Mouse (Mus musculus) heart, embryonic 14.5 days (tissue): ENCODE results near the gene Slc35g3. TPM values are rescaled to one million over a fixed set of nuclear protein-coding genes. Genes with fewer than 3 reads are reported as not detected.

Source experiments
- ATAC-seq: fragments of 200-750 bp; cut with Nextera tagmentation; 2 replicates; pipeline ENCODE4 v1.8.0; 2017; ENCODE audit warnings: low read depth, moderate TSS enrichment; ENCODE audit not compliant: insufficient number of reproducible peaks, insufficient read depth, low FRiP score
- H3K27ac ChIP-seq, 2 experiments: fragments of 200-500 bp in 1 of 2; fragments of 300-500 bp in 1 of 2; sonication (generic) in 1 of 2; replicated peaks in 1 of 2; 2 replicates each; pipeline ENCODE4 v1.5.1; 2012 to 2014; ENCODE audit warnings: low read depth in 2 of 2, low read length in 2 of 2, control low read depth in 1 of 2, mild to moderate bottlenecking in 1 of 2, mixed read lengths in 1 of 2; ENCODE audit not compliant: control insufficient read depth in 1 of 2, insufficient read depth in 1 of 2
- H3K27me3 ChIP-seq: fragments of 300-500 bp; sonication (generic); 2 replicates; pipeline ENCODE4 v1.6.1; 2014; ENCODE audit warnings: mild to moderate bottlenecking, low read length, control low read depth; ENCODE audit not compliant: control insufficient read depth, insufficient read depth
- H3K36me3 ChIP-seq: fragments of 300-500 bp; sonication (generic); 2 replicates; pipeline ENCODE4 v1.6.1; 2014; ENCODE audit warnings: mild to moderate bottlenecking, control low read depth, low read length, mixed read lengths; ENCODE audit not compliant: control insufficient read depth, insufficient read depth
- H3K4me1 ChIP-seq, 2 experiments: fragments of 200-500 bp in 1 of 2; fragments of 300-500 bp in 1 of 2; sonication (generic) in 1 of 2; 2 replicates each; pipeline ENCODE4 v1.6.1; 2012 to 2014; ENCODE audit warnings: low read length in 2 of 2, control low read depth in 1 of 2, mixed read lengths in 1 of 2; ENCODE audit not compliant: control insufficient read depth in 2 of 2, insufficient read depth in 2 of 2
- H3K4me2 ChIP-seq: fragments of 300-500 bp; sonication (generic); 2 replicates; pipeline ENCODE4 v1.6.1; 2014; ENCODE audit warnings: mild to moderate bottlenecking, low read length
- H3K4me3 ChIP-seq, 2 experiments: fragments of 200-500 bp in 1 of 2; fragments of 300-500 bp in 1 of 2; sonication (generic) in 1 of 2; 2 replicates each; pipeline ENCODE4 v1.5.1; 2012 to 2014; ENCODE audit warnings: low read length in 2 of 2, mild to moderate bottlenecking in 2 of 2, control low read depth in 1 of 2, low read depth in 1 of 2, moderate library complexity in 1 of 2; ENCODE audit not compliant: control insufficient read depth in 1 of 2, insufficient read depth in 1 of 2
- H3K9ac ChIP-seq: fragments of 300-500 bp; sonication (generic); 2 replicates; pipeline ENCODE4 v1.6.1; 2014; ENCODE audit warnings: mild to moderate bottlenecking, low read length
- H3K9me3 ChIP-seq: fragments of 300-500 bp; sonication (generic); 2 replicates; pipeline ENCODE4 v1.6.1; 2016; ENCODE audit warnings: low read length, control low read depth; ENCODE audit not compliant: control insufficient read depth
- WGBS: fragments of 180-500 bp; shearing (Covaris S2); extraction: QIAGEN DNeasy Blood & Tissue Kit; methylation state at CpG from one replicate; pipeline ENCODE4 v1.1.7; 2014; 5-methylcytosine and 5-hydroxymethylcytosine counted together
- polyA plus RNA-seq: library from polyadenylated mRNA; unstranded; fragments of >200 nt; fragmentation: Nextera tagmentation; extraction: Ambion mirVana; gene quantifications from 2 replicates; pipeline ENCODE4 v1.2.1, GENCODE M21; 2014

The Slc35g3 gene
- polyA plus RNA-seq, 1 experiment from 2014 or later: not detected

DNA sequence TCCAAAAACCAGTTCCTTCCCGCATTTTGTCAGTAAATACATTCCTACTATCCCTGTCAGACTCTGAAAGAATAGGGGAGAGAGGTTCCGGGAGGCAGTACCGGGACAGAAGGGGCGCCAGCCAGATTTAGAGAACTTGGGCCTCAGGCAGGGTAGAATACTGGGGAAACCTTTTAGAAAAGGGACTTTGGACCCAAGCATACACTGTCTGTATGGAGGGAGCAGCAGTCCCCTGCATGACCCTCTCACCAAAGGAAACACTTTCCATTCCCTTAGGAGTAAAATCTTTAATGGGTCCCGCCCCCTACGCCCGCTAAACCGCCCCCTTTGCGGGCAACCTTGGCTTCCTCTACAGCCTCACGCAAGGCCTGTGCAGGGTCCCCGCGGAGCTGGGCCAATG is 41.6 kb upstream of the Slc35g3 start:
- WGBS: 3% methylated on average over 12 of the region's 12 CpGs
- ATAC-seq: no peak
- Histone ChIP-seq H3K9me3 (peaks cover 5% of the 10 kb centered on the region; the same call in 1 of the 2 replicates), H3K4me1 (peaks cover 25 to 52% of the 10 kb centered on the region in 2 experiments), H3K4me3 (peak overlapping the region; percentile 46 to 65), H3K9ac (peak overlapping the region; percentile 69), H3K27me3 (peaks cover 18% of the 10 kb centered on the region; the same call in 1 of the 2 replicates), H3K36me3 (no peaks in the 10 kb centered on the region), H3K4me2 (peak overlapping the region; percentile 95), H3K27ac (no peak overlapping the region)

DNA sequence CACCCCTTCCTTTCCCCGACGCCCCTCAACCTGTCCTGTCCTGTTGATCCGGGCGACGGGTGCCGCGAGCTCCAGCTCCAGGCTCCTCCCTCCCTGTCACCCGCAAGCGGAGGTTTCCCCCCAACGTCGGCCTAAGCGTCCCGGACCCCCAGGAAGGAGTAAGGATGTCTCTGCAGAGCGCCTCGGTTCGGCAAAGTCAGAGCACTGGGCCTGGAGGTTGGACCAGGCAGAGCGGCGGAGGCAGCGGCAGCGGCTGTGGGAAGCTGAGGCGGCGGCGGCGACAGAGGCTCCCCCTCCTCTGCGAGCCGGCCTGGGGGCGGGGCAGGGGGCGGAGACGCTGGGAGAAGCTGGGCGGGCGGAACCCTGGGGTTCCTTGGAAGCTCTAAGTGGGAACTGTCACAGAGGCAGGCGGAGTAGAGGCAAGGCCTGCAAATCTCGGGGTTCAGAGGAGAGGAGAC is 40.9 kb upstream of the Slc35g3 start:
- no peak for ATAC-seq
- peak overlapping the region; percentile 95 for H3K4me2 ChIP-seq
- 2% methylated on average over 32 of the region's 33 CpGs for WGBS
- peak overlapping the region; percentile 46 to 65 for H3K4me3 ChIP-seq
- H3K27me3 ChIP-seq: peaks cover 21% of the 10 kb centered on the region; the same call in 1 of the 2 replicates
- H3K9me3 ChIP-seq: peaks cover 5% of the 10 kb centered on the region; the same call in 1 of the 2 replicates
- no peaks in the 10 kb centered on the region for H3K36me3 ChIP-seq
- peak overlapping the region; percentile 69 for H3K9ac ChIP-seq
- peaks cover 25 to 52% of the 10 kb centered on the region in 2 experiments for H3K4me1 ChIP-seq
- no peak overlapping the region for H3K27ac ChIP-seq

DNA sequence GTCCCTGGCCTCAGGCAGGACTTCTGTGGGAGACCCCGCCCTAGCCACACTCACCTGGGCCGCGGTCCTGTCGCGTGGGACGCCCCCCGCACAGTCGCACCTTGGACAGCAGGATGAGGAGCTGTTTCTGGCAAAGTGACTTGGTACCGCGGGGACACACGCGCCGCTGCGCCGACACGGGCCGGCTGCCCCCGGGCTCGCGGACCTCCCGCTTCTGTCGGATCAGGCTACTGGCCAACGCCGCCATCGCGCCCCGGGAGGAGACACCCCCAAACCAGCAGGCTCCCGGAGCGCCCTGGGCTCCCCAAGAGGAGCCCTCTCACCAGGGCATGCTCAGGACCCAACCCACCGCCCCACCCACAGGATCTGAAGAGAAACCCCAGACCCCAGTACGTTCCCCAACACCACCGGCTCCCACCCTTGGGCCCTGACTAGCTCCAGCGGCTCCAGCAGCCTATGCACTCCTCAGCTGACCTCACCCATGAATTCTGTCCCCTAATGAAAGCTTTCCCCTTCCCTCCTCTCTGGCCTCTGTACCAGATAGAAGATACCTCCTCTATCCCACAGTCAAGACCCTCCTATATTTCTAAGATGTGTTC is 39.7 kb upstream of the Slc35g3 start, which contains the start of gene Fgf11:
TSS of gene Fgf11 (minus strand) at position 479 of the 599 bp plus-strand sequence.
- WGBS: under 1% methylated on average over 31 of the region's 33 CpGs
- Histone ChIP-seq H3K9ac (peak within 1 kb of the TSS; percentile 69), H3K27ac (peak within 1 kb of the TSS; percentile 50 to 53), H3K9me3 (peaks cover 3% of the 10 kb centered on the region; the same call in 1 of the 2 replicates), H3K4me1 (peaks cover 25 to 52% of the 10 kb centered on the region in 2 experiments), H3K36me3 (no peaks in the 10 kb centered on the region), H3K27me3 (peaks cover 23% of the 10 kb centered on the region), H3K4me2 (peak within 1 kb of the TSS; percentile 95), H3K4me3 (peak within 1 kb of the TSS; percentile 46 to 65)
- no peak for ATAC-seq

DNA sequence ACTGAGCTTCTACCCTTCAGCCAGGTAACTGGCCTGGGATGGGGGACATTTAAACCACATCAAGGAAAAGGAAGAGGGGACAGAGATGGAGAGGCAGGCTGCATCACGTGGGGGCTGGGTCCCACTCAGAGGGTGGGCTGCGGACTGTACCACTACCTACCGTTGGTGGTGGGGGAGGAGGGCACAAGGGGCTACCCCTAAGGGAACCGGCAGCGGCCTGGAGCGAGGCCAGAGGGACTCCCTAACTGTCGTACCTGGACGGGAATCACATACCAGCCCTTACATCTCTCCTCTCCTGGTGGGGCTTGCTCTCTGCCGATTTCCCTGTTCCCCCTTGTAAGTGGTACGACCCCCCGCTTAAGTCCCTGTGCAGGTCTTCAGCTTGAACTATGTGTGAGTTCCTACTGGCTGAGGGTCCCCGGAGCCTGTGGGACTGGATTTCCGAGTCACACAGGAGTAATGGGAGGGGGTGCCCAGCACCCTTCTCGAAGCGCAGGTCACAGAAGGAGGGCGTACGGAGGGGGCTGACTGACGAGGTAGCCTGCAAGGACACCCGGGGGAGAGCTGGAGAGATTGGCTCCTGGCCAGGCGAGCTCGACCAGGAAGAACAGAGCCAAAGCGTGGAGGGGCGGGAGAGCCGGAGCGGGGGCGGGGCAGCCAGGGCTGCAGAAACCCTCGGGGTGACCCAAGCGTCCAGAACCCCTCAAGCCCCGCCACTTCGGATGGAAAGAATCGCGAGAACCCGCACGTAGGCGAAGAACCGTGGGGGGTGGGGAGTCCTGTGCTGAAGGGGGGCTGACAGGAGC is 38.8 kb upstream of the Slc35g3 start:
- H3K4me2 ChIP-seq: peak overlapping the region; percentile 95
- ATAC-seq: peak; percentile 7; the same call in 1 of the 2 replicates
- WGBS: under 1% methylated on average over 36 of the region's 36 CpGs
- H3K36me3 ChIP-seq: no peaks in the 10 kb centered on the region
- H3K27me3 ChIP-seq: peaks cover 21% of the 10 kb centered on the region
- H3K4me1 ChIP-seq: peaks cover 25 to 58% of the 10 kb centered on the region in 2 experiments
- H3K4me3 ChIP-seq: peak overlapping the region; percentile 46 to 51
- H3K27ac ChIP-seq: peak overlapping the region; percentile 50 to 53
- peak overlapping the region; percentile 69 for H3K9ac ChIP-seq
- H3K9me3 ChIP-seq: no peaks in the 10 kb centered on the region

DNA sequence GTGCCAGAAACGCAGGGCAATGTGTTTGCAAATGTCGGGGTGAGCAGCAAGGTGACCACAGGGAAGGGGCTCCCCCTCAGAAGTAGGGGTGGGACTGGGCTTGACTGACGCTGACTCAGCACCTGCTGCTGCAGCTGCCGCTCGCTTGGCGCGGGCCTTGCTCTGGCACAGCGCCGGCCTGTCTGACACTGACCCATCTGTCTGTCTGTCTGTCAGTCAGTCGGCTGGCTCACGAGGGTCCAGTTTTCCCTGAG is 38.3 kb upstream of the Slc35g3 start:
- Histone ChIP-seq H3K4me1 (peaks cover 25 to 58% of the 10 kb centered on the region in 2 experiments), H3K27ac (no peak overlapping the region), H3K36me3 (no peaks in the 10 kb centered on the region), H3K9ac (peak overlapping the region; percentile 69), H3K27me3 (peaks cover 16% of the 10 kb centered on the region), H3K4me3 (peak overlapping the region; percentile 46 to 51), H3K9me3 (no peaks in the 10 kb centered on the region), H3K4me2 (peak overlapping the region; percentile 95)
- ATAC-seq: no peak
- WGBS: 2% methylated on average over 11 of the region's 11 CpGs

DNA sequence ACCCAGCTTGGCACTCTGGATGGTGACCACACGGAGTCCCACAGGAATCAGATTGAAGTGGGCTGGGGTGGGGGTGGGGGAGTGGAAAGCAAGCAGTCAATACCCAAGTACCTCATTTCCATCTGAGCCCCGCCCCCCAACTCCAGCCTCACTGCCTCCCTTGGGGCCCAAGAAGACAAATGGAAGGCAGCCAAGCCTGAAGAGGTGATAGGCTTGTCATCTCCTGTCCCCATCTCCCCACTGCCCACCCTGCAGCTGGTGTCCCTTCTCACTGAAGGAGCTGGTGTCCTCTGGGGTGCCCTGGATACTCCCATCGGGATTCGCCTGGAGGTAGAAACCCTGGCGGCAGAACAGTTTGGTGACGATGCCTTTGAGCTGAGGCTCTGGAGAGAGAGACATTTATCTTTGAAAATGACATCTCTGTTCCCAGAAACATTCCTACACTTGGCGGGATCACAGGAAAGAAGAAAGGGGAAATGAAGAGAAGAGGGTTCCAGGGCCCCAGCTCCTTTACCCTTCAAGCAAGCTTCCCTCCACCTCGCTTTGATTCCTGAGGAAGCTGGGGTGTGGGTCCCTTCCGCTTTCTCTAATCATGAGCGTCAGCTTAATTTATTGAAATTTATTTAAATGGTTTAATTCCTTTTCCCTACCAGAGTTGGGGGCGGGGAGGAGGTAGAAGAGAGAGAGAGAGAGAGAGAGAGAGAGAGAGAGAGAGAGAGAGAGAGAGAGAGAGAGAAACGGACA is 37.8 kb upstream of the Slc35g3 start:
- H3K27ac ChIP-seq: no peak overlapping the region
- peaks cover 22 to 54% of the 10 kb centered on the region in 2 experiments for H3K4me1 ChIP-seq
- H3K4me3 ChIP-seq: peak overlapping the region; percentile 46 to 51; a peak in 3 of 4 replicates
- no peaks in the 10 kb centered on the region for H3K9me3 ChIP-seq
- H3K9ac ChIP-seq: peak overlapping the region; percentile 69
- no peaks in the 10 kb centered on the region for H3K36me3 ChIP-seq
- H3K4me2 ChIP-seq: peak overlapping the region; percentile 95
- peaks cover 15% of the 10 kb centered on the region for H3K27me3 ChIP-seq
- WGBS: 37% methylated on average over 11 of the region's 12 CpGs
- ATAC-seq: no peak

DNA sequence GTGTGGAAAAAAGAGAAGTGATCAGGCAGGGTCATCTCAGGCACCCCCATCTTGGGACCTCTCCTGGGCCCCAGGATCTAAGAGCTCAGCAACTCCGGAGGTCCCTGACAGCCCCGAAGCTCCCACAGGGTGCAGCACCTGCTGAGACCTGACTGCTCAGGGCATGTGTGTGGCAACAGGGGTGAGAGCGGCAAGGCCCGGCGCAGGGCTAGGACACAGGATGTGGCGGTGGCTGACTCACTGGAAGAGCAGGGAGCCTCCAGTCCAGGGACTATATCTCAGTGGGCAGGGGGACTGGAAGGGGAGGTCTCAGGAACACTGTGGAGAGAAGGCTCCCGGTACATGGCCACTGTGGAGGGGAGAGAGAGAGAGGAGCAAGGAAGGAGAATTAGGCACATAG is 36.2 kb upstream of the Slc35g3 start:
- no peak for ATAC-seq
- Histone ChIP-seq H3K27ac (no peak overlapping the region), H3K36me3 (no peaks in the 10 kb centered on the region), H3K4me3 (no peak overlapping the region), H3K9me3 (no peaks in the 10 kb centered on the region), H3K9ac (no peak overlapping the region), H3K4me2 (no peak overlapping the region), H3K4me1 (peaks cover 12 to 43% of the 10 kb centered on the region in 2 experiments; a peak in 3 of 4 replicates), H3K27me3 (peaks cover 15% of the 10 kb centered on the region)
- WGBS: 69% methylated on average over 7 of the region's 7 CpGs
